Mouse (Mus musculus) hindbrain, embryonic 14.5 days (tissue): ENCODE results near the gene Cib2. TPM values are rescaled to one million over a fixed set of nuclear protein-coding genes. Genes with fewer than 3 reads are reported as not detected.

Source experiments
- ATAC-seq: fragments of 200-750 bp; cut with Nextera tagmentation; 2 replicates; pipeline ENCODE4 v1.8.0; 2017; ENCODE audit warnings: moderate number of reproducible peaks, mild to moderate bottlenecking, moderate TSS enrichment, moderate library complexity; ENCODE audit not compliant: low FRiP score
- DNase-seq: peaks from one replicate; pipeline ENCODE4 v3.0.0-alpha.2; 2015; ENCODE audit warnings: low spot score
- H3K27ac ChIP-seq: fragments of 300-500 bp; sonication (generic); 2 replicates; pipeline ENCODE4 v1.5.1; 2014; ENCODE audit warnings: mild to moderate bottlenecking, moderate library complexity
- H3K27me3 ChIP-seq: fragments of 300-500 bp; sonication (generic); 2 replicates; pipeline ENCODE4 v1.6.1; 2014; ENCODE audit warnings: mild to moderate bottlenecking, low read length, mixed read lengths; ENCODE audit not compliant: control insufficient read depth, insufficient read depth
- H3K36me3 ChIP-seq: fragments of 300-500 bp; sonication (generic); replicated peaks from 2 replicates; pipeline ENCODE4 v1.6.1; 2014; ENCODE audit not compliant: control insufficient read depth, insufficient read depth
- H3K4me1 ChIP-seq: fragments of 300-500 bp; sonication (generic); replicated peaks from 2 replicates; pipeline ENCODE4 v1.6.1; 2014; ENCODE audit warnings: antibody characterized with exemption, low read length, mixed read lengths; ENCODE audit not compliant: control insufficient read depth, insufficient read depth
- H3K4me2 ChIP-seq: fragments of 300-500 bp; sonication (generic); replicated peaks from 2 replicates; pipeline ENCODE4 v1.6.1; 2014; ENCODE audit warnings: mild to moderate bottlenecking, moderate library complexity
- H3K4me3 ChIP-seq: fragments of 300-500 bp; sonication (generic); replicated peaks from 2 replicates; pipeline ENCODE4 v1.5.1; 2014; ENCODE audit warnings: mild to moderate bottlenecking, low read length
- H3K9ac ChIP-seq: fragments of 300-500 bp; sonication (generic); 2 replicates; pipeline ENCODE4 v1.6.1; 2014
- H3K9me3 ChIP-seq: fragments of 300-500 bp; sonication (generic); 2 replicates; pipeline ENCODE4 v1.6.1; 2016; ENCODE audit warnings: low read length; ENCODE audit not compliant: control insufficient read depth
- WGBS: fragments of 180-500 bp; shearing (Covaris S2); extraction: QIAGEN DNeasy Blood & Tissue Kit; methylation state at CpG from one replicate; pipeline ENCODE4 v1.1.7; 2014; 5-methylcytosine and 5-hydroxymethylcytosine counted together
- polyA plus RNA-seq: library from polyadenylated mRNA; unstranded; fragments of >200 nt; fragmentation: Nextera tagmentation; extraction: Ambion mirVana; gene quantifications from 2 replicates; pipeline ENCODE4 v1.2.1, GENCODE M21; 2014

The Cib2 gene
- polyA plus RNA-seq, 1 experiment from 2014 or later: 67.3 TPM

- no peak overlapping the region for H3K4me2 ChIP-seq
- no peaks in the 10 kb centered on the region for H3K27me3 ChIP-seq
- H3K27ac ChIP-seq: no peak overlapping the region
- 83% methylated on average over 2 of the region's 2 CpGs for WGBS
- H3K9me3 ChIP-seq: no peaks in the 10 kb centered on the region
- DNase-seq (no peak), ATAC-seq (no peak)
- H3K4me3 ChIP-seq: no peak overlapping the region
- H3K4me1 ChIP-seq: no peaks in the 10 kb centered on the region; the same call in 1 of the 2 replicates
- no peak overlapping the region for H3K9ac ChIP-seq
- no peaks in the 10 kb centered on the region for H3K36me3 ChIP-seq
These were observed 5.0 kb downstream of the Cib2 start for GRCm38 (mm10) chr9:54555044-54555443.

GRCm38 (mm10) chr9:54552409-54552808 is 7.6 kb downstream of the Cib2 start:
- ATAC-seq (no peak), DNase-seq (no peak)
- no peak overlapping the region for H3K4me2 ChIP-seq
- 29% methylated on average over 5 of the region's 5 CpGs for WGBS
- H3K9ac ChIP-seq: no peak overlapping the region
- no peaks in the 10 kb centered on the region for H3K4me1 ChIP-seq
- no peak overlapping the region for H3K27ac ChIP-seq
- H3K27me3 ChIP-seq: no peaks in the 10 kb centered on the region
- no peaks in the 10 kb centered on the region for H3K9me3 ChIP-seq
- H3K36me3 ChIP-seq: 0 out of 2 replicates have a peak, but pooled peaks cover 3% of the 10 kb centered on the region
- no peak overlapping the region for H3K4me3 ChIP-seq

- H3K27me3 ChIP-seq: no peaks in the 10 kb centered on the region
- H3K4me2 ChIP-seq: no peak overlapping the region
- no peak overlapping the region for H3K27ac ChIP-seq
- ATAC-seq (no peak), DNase-seq (no peak)
- no peaks in the 10 kb centered on the region for H3K4me1 ChIP-seq
- peaks cover 3% of the 10 kb centered on the region; the same call in 1 of the 2 replicates for H3K36me3 ChIP-seq
- WGBS: 93% methylated on average over 6 of the region's 6 CpGs
- H3K9me3 ChIP-seq: no peaks in the 10 kb centered on the region
- H3K9ac ChIP-seq: no peak overlapping the region
- H3K4me3 ChIP-seq: no peak overlapping the region
These were observed 10.6 kb downstream of the Cib2 start for GRCm38 (mm10) chr9:54549433-54549832.

GRCm38 (mm10) chr9:54547536-54547935 is 12.5 kb downstream of the Cib2 start:
- DNase-seq (peak; percentile 58), ATAC-seq (no peak; the same call in 1 of the 2 replicates)
- Histone ChIP-seq H3K9me3 (no peaks in the 10 kb centered on the region), H3K4me1 (no peaks in the 10 kb centered on the region), H3K36me3 (peaks cover 3% of the 10 kb centered on the region; the same call in 1 of the 2 replicates), H3K4me3 (no peak overlapping the region), H3K4me2 (no peak overlapping the region), H3K27ac (no peak overlapping the region), H3K9ac (no peak overlapping the region), H3K27me3 (no peaks in the 10 kb centered on the region)
- WGBS: 13% methylated on average over 5 of the region's 5 CpGs

GRCm38 (mm10) chr9:54544954-54545315 is 15.1 kb downstream of the Cib2 start:
- Histone ChIP-seq H3K4me1 (no peaks in the 10 kb centered on the region), H3K9me3 (no peaks in the 10 kb centered on the region), H3K27ac (no peak overlapping the region), H3K36me3 (peaks cover 3% of the 10 kb centered on the region; the same call in 1 of the 2 replicates), H3K27me3 (no peaks in the 10 kb centered on the region), H3K4me3 (no peak overlapping the region), H3K9ac (no peak overlapping the region), H3K4me2 (no peak overlapping the region)
- ATAC-seq (no peak), DNase-seq (no peak)
- WGBS: 86% methylated on average over 4 of the region's 4 CpGs

GRCm38 (mm10) chr9:54544212-54544953 is 15.6 kb downstream of the Cib2 start:
- WGBS: 89% methylated on average over 9 of the region's 9 CpGs

GRCm38 (mm10) chr9:54540801-54541200 is 19.2 kb downstream of the Cib2 start:
- DNase-seq (no peak), ATAC-seq (no peak)
- no peak overlapping the region for H3K4me3 ChIP-seq
- 0 out of 2 replicates have a peak, but pooled peaks cover 4% of the 10 kb centered on the region for H3K4me1 ChIP-seq
- H3K27me3 ChIP-seq: no peaks in the 10 kb centered on the region
- no peaks in the 10 kb centered on the region for H3K9me3 ChIP-seq
- no peak overlapping the region for H3K27ac ChIP-seq
- no peak overlapping the region for H3K4me2 ChIP-seq
- WGBS: 82% methylated on average over 5 of the region's 5 CpGs
- H3K9ac ChIP-seq: no peak overlapping the region
- no peaks in the 10 kb centered on the region; the same call in 1 of the 2 replicates for H3K36me3 ChIP-seq

More at GRCm38 (mm10) chr9:54544212-54544953, 15.6 kb downstream of the Cib2 start:
- no peak for DNase-seq
- Histone ChIP-seq H3K9me3 (no peaks in the 10 kb centered on the region), H3K4me2 (no peak overlapping the region), H3K27me3 (no peaks in the 10 kb centered on the region), H3K27ac (no peak overlapping the region), H3K9ac (no peak overlapping the region), H3K36me3 (peaks cover 3% of the 10 kb centered on the region; the same call in 1 of the 2 replicates), H3K4me3 (no peak overlapping the region), H3K4me1 (no peaks in the 10 kb centered on the region)
- no peak for ATAC-seq

- no peaks in the 10 kb centered on the region for H3K36me3 ChIP-seq
- no peak within 1 kb of the TSS for H3K27ac ChIP-seq
- H3K4me3 ChIP-seq: no peak within 1 kb of the TSS
- H3K4me2 ChIP-seq: no peak within 1 kb of the TSS
- no peak within 1 kb of the TSS for H3K9ac ChIP-seq
- 95% methylated on average over 14 of the region's 14 CpGs for WGBS
- 0 out of 2 replicates have a peak, but pooled peaks cover 4% of the 10 kb centered on the region for H3K4me1 ChIP-seq
- ATAC-seq: no peak
- no peaks in the 10 kb centered on the region for H3K27me3 ChIP-seq
- no peaks in the 10 kb centered on the region for H3K9me3 ChIP-seq
- no peak for DNase-seq
These were observed 21.3 kb downstream of the Cib2 start, which contains the start of gene Sh2d7 for GRCm38 (mm10) chr9:54538684-54539083. TSS of gene Sh2d7 (plus strand) at chr9:54538984.

- H3K9me3 ChIP-seq: no peaks in the 10 kb centered on the region
- H3K9ac ChIP-seq: no peak overlapping the region
- no peak overlapping the region for H3K4me2 ChIP-seq
- H3K4me3 ChIP-seq: no peak overlapping the region
- no peaks in the 10 kb centered on the region for H3K36me3 ChIP-seq
- no peak overlapping the region for H3K27ac ChIP-seq
- DNase-seq: no peak
- 97% methylated on average over 3 of the region's 3 CpGs for WGBS
- H3K4me1 ChIP-seq: 0 out of 2 replicates have a peak, but pooled peaks cover 4% of the 10 kb centered on the region
- ATAC-seq: no peak
- no peaks in the 10 kb centered on the region for H3K27me3 ChIP-seq
These were observed 21.8 kb downstream of the Cib2 start for GRCm38 (mm10) chr9:54538244-54538643.
